Mouse (Mus musculus): ENCODE measurements around the gene Rpl14.

DNA sequence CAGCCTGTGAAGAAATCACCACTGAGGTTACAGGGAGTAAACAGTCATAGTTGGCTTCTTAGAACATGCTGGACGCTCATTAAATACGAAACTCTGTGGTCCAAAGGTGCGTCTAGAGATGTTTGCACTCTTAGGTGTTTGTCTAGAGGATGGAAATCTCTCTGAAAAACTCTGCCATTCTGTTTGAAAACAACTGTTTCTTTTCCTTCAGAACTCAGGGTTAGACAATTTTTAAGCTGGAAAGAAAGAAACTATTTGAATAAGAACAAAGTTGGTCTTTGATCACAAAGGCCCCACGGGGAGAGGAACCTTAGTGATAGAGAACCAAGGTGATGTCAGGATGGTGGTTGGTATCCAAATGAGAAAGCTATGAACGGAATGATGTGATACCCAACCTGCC lies 40.8 kb upstream of the Rpl14 start:
- TF ChIP-seq CTCF (conservative IDR thresholded peaks at IDR 0.05; ENCODE audit: insufficient read depth, insufficient read length, low read depth, low read length) (no peak), POLR2A (IDR thresholded peaks at IDR 0.05; ENCODE audit: low read depth, low read length) (no peak)
